Mouse (Mus musculus) heart, postnatal 0 days (tissue): Measurements from ENCODE around the gene Bcar3. TPM values are rescaled to one million over a fixed set of nuclear protein-coding genes. Genes with fewer than 3 reads are reported as not detected.

ENCODE experiments used
- ATAC-seq: fragments of 200-750 bp; cut with Nextera tagmentation; 2 replicates; pipeline ENCODE4 v1.8.0; 2017; ENCODE audit warnings: low read depth, moderate number of reproducible peaks, moderate library complexity; ENCODE audit not compliant: insufficient read depth
- DNase-seq: peaks from one replicate; pipeline ENCODE4 v3.0.0-alpha.2; 2016; ENCODE audit warnings: low spot score
- H3K27ac ChIP-seq: fragments of 300-500 bp; sonication (generic); 2 replicates; pipeline ENCODE4 v1.5.1; 2014; ENCODE audit warnings: low read depth, mild to moderate bottlenecking
- H3K27me3 ChIP-seq: fragments of 300-500 bp; sonication (generic); 2 replicates; pipeline ENCODE4 v1.6.1; 2014; ENCODE audit warnings: low read length, mixed read lengths; ENCODE audit not compliant: control insufficient read depth, insufficient read depth
- H3K36me3 ChIP-seq: fragments of 300-500 bp; sonication (generic); replicated peaks from 2 replicates; pipeline ENCODE4 v1.6.1; 2014; ENCODE audit warnings: low read length, mixed read lengths; ENCODE audit not compliant: control insufficient read depth, insufficient read depth
- H3K4me1 ChIP-seq: fragments of 300-500 bp; sonication (generic); 2 replicates; pipeline ENCODE4 v1.6.1; 2014; ENCODE audit warnings: antibody characterized with exemption; ENCODE audit not compliant: control insufficient read depth, insufficient read depth
- H3K4me2 ChIP-seq: fragments of 300-500 bp; sonication (generic); 2 replicates; pipeline ENCODE4 v1.6.1; 2014; ENCODE audit warnings: low read depth, mild to moderate bottlenecking, low read length, moderate library complexity
- H3K4me3 ChIP-seq: fragments of 300-500 bp; sonication (generic); 2 replicates; pipeline ENCODE4 v1.5.1; 2014; ENCODE audit warnings: low read depth, low read length
- H3K9ac ChIP-seq: fragments of 300-500 bp; sonication (generic); replicated peaks from 2 replicates; pipeline ENCODE4 v1.6.1; 2014; ENCODE audit warnings: low read depth, low read length, mixed read lengths
- H3K9me3 ChIP-seq: fragments of 300-500 bp; sonication (generic); replicated peaks from 2 replicates; pipeline ENCODE4 v1.6.1; 2016; ENCODE audit warnings: low read length; ENCODE audit not compliant: control insufficient read depth
- CTCF ChIP-seq: IDR thresholded peaks from 2 replicates; pipeline ENCODE4 v1.5.1; 2016; ENCODE audit warnings: antibody characterized with exemption, control low read depth, low read depth
- EP300 ChIP-seq: IDR thresholded peaks from 2 replicates; pipeline ENCODE4 v1.6.1; 2016; ENCODE audit warnings: antibody characterized with exemption, low read depth
- WGBS: fragments of 180-500 bp; shearing (Covaris S2); extraction: QIAGEN DNeasy Blood & Tissue Kit; methylation state at CpG from one replicate; pipeline ENCODE4 v1.1.7; 2014; 5-methylcytosine and 5-hydroxymethylcytosine counted together
- polyA plus RNA-seq: library from polyadenylated mRNA; unstranded; fragments of >200 nt; fragmentation: Nextera tagmentation; extraction: Ambion mirVana; gene quantifications from 2 replicates; pipeline ENCODE4 v1.2.1, GENCODE M21; 2015
- total RNA-seq: library from RNA; depleted of rRNA; stranded (reverse); fragments of >200 nt; gene quantifications from 2 replicates; pipeline ENCODE4 v1.2.3, GENCODE M21; 2014; ENCODE audit warnings: low replicate concordance

Gene Bcar3
- total and polyA plus RNA-seq, 2 experiments from 2014 or later: 3.3 to 38.6 TPM

- WGBS: 75% methylated on average over 21 of the region's 21 CpGs
- no peak overlapping the region for H3K4me3 ChIP-seq
- no peaks in the 10 kb centered on the region for H3K4me1 ChIP-seq
- no peak overlapping the region for H3K27ac ChIP-seq
- no peaks in the 10 kb centered on the region for H3K36me3 ChIP-seq
- no peak overlapping the region for H3K4me2 ChIP-seq
- DNase-seq (no peak), ATAC-seq (no peak)
- TF ChIP-seq EP300: no peak
- TF ChIP-seq CTCF: no peak
- H3K9me3 ChIP-seq: no peaks in the 10 kb centered on the region
- H3K27me3 ChIP-seq: 0 out of 2 replicates have a peak, but pooled peaks cover 3% of the 10 kb centered on the region
- H3K9ac ChIP-seq: no peak overlapping the region
Measured at GRCm38 (mm10) chr3:122492872-122493615, 199.1 kb downstream of the Bcar3 start.

- Histone ChIP-seq H3K36me3 (no peaks in the 10 kb centered on the region), H3K9ac (no peak overlapping the region), H3K4me3 (no peak overlapping the region), H3K27ac (no peak overlapping the region), H3K27me3 (0 out of 2 replicates have a peak, but pooled peaks cover 3% of the 10 kb centered on the region), H3K4me1 (0 out of 2 replicates have a peak, but pooled peaks cover 6% of the 10 kb centered on the region), H3K4me2 (no peak overlapping the region), H3K9me3 (no peaks in the 10 kb centered on the region)
- WGBS: 72% methylated on average over 6 of the region's 6 CpGs
- ATAC-seq (no peak), DNase-seq (no peak)
- TF ChIP-seq EP300: no peak
Measured at GRCm38 (mm10) chr3:122494764-122495163, 200.8 kb downstream of the Bcar3 start.

GRCm38 (mm10) chr3:122497871-122498270, 203.9 kb downstream of the Bcar3 start:
- TF ChIP-seq CTCF: no peak
- no peak for TF ChIP-seq EP300
- Histone ChIP-seq H3K9ac (no peak overlapping the region), H3K27ac (no peak overlapping the region), H3K9me3 (no peaks in the 10 kb centered on the region), H3K4me1 (0 out of 2 replicates have a peak, but pooled peaks cover 6% of the 10 kb centered on the region), H3K27me3 (0 out of 2 replicates have a peak, but pooled peaks cover 3% of the 10 kb centered on the region), H3K4me2 (no peak overlapping the region), H3K36me3 (no peaks in the 10 kb centered on the region), H3K4me3 (no peak overlapping the region)
- ATAC-seq (no peak), DNase-seq (no peak)
- WGBS: 64% methylated on average over 6 of the region's 6 CpGs

GRCm38 (mm10) chr3:122498528-122498927, 204.6 kb downstream of the Bcar3 start:
- DNase-seq (no peak), ATAC-seq (no peak)
- no peak overlapping the region for H3K9ac ChIP-seq
- 88% methylated on average over 7 of the region's 7 CpGs for whole genome bisulfite sequencing
- no peak overlapping the region for H3K4me2 ChIP-seq
- no peak overlapping the region for H3K27ac ChIP-seq
- no peaks in the 10 kb centered on the region for H3K36me3 ChIP-seq
- TF ChIP-seq EP300: no peak
- TF ChIP-seq CTCF: no peak
- H3K4me3 ChIP-seq: no peak overlapping the region
- H3K9me3 ChIP-seq: no peaks in the 10 kb centered on the region
- 0 out of 2 replicates have a peak, but pooled peaks cover 6% of the 10 kb centered on the region for H3K4me1 ChIP-seq
- H3K27me3 ChIP-seq: 0 out of 2 replicates have a peak, but pooled peaks cover 3% of the 10 kb centered on the region

GRCm38 (mm10) chr3:122499647-122500046, 205.7 kb downstream of the Bcar3 start:
- Histone ChIP-seq H3K4me2 (no peak overlapping the region), H3K27ac (no peak overlapping the region), H3K36me3 (no peaks in the 10 kb centered on the region), H3K9ac (no peak overlapping the region), H3K27me3 (0 out of 2 replicates have a peak, but pooled peaks cover 3% of the 10 kb centered on the region), H3K4me3 (no peak overlapping the region), H3K4me1 (0 out of 2 replicates have a peak, but pooled peaks cover 6% of the 10 kb centered on the region), H3K9me3 (no peaks in the 10 kb centered on the region)
- no peak for DNase-seq
- 82% methylated on average over 6 of the region's 6 CpGs for WGBS
- ATAC-seq: no peak
- TF ChIP-seq EP300 (no peak), CTCF (no peak)
